Mouse (Mus musculus): Measurements from ENCODE around the gene Phlda2.

DNA sequence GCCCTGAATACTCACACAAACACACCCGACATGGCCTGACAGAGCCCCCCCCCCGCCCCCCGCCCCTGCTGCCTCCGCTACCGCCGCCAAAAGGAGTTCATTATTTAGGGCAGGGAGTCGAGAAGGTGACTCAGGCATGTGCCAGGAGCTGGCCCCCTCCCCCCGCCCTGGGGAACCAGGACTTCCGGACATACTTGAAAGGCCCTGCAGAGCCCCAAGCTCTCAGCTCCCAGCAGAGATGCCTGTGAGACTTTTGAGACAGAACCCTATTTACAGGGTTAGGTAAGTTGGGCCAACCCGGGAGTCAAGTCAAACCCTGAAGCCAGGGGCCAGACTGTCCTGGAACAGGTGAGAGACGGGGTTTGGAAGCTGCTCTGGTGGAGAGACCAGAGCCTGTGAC is 41.0 kb downstream of the Phlda2 start:
- no peak for TF ChIP-seq CTCF (IDR thresholded peaks at IDR 0.05; ENCODE audit: low read depth, low read length)
- TF ChIP-seq POLR2A (IDR thresholded peaks at IDR 0.05; ENCODE audit: borderline replicate concordance, low read depth, low read length) = no peak
